Mouse (Mus musculus) midbrain, postnatal 0 days (tissue): ENCODE measurements around the gene Nol11. TPM values are rescaled to one million over a fixed set of nuclear protein-coding genes. Genes with fewer than 3 reads are reported as not detected.
"Not testable (repeated sequence)": the region's sequence is repeated elsewhere in the genome, so short reads cannot be mapped to it uniquely, and the experiment has no call there.

ENCODE experiments used
- ATAC-seq: fragments of 200-750 bp; cut with Nextera tagmentation; 2 replicates; pipeline ENCODE4 v1.8.0; 2017; ENCODE audit warnings: moderate number of reproducible peaks, mild to moderate bottlenecking, moderate TSS enrichment, moderate library complexity; ENCODE audit not compliant: low FRiP score
- DNase-seq: peaks from one replicate; pipeline ENCODE4 v3.0.0-alpha.2; 2015; ENCODE audit warnings: low spot score
- H3K27ac ChIP-seq: fragments of 300-500 bp; sonication (generic); 2 replicates; pipeline ENCODE4 v1.5.1; 2014; ENCODE audit warnings: low read depth, mild to moderate bottlenecking, low read length, mixed read lengths
- H3K27me3 ChIP-seq: fragments of 300-500 bp; sonication (generic); 2 replicates; pipeline ENCODE4 v1.6.1; 2014; ENCODE audit warnings: low read length, control low read depth, mixed read lengths; ENCODE audit not compliant: insufficient read depth
- H3K36me3 ChIP-seq: fragments of 300-500 bp; sonication (generic); 2 replicates; pipeline ENCODE4 v1.6.1; 2014; ENCODE audit warnings: low read length, control low read depth, mixed read lengths; ENCODE audit not compliant: insufficient read depth
- H3K4me1 ChIP-seq: fragments of 300-500 bp; sonication (generic); 2 replicates; pipeline ENCODE4 v1.6.1; 2014; ENCODE audit warnings: mild to moderate bottlenecking, control low read depth, antibody characterized with exemption, low read length, mixed read lengths; ENCODE audit not compliant: insufficient read depth
- H3K4me2 ChIP-seq: fragments of 300-500 bp; sonication (generic); 2 replicates; pipeline ENCODE4 v1.6.1; 2014; ENCODE audit warnings: low read depth, mild to moderate bottlenecking, low read length, mixed read lengths; ENCODE audit not compliant: poor library complexity, severe bottlenecking
- H3K4me3 ChIP-seq: fragments of 300-500 bp; sonication (generic); 2 replicates; pipeline ENCODE4 v1.5.1; 2014; ENCODE audit warnings: low read depth, mild to moderate bottlenecking, low read length, moderate library complexity
- H3K9ac ChIP-seq: fragments of 300-500 bp; sonication (generic); replicated peaks from 2 replicates; pipeline ENCODE4 v1.6.1; 2014; ENCODE audit warnings: mild to moderate bottlenecking, low read length, moderate library complexity, mixed read lengths; ENCODE audit not compliant: poor library complexity, severe bottlenecking
- H3K9me3 ChIP-seq: fragments of 300-500 bp; sonication (generic); 2 replicates; pipeline ENCODE4 v1.6.1; 2016; ENCODE audit warnings: low read length, control low read depth
- CTCF ChIP-seq: IDR thresholded peaks from 2 replicates; pipeline ENCODE4 v1.5.1; 2016; ENCODE audit warnings: antibody characterized with exemption, mild to moderate bottlenecking
- WGBS: fragments of 180-500 bp; shearing (Covaris S2); extraction: QIAGEN DNeasy Blood & Tissue Kit; methylation state at CpG from one replicate; pipeline ENCODE4 v1.1.7; 2014; 5-methylcytosine and 5-hydroxymethylcytosine counted together
- polyA plus RNA-seq: library from polyadenylated mRNA; unstranded; fragments of >200 nt; fragmentation: Nextera tagmentation; extraction: Ambion mirVana; gene quantifications from 2 replicates; pipeline ENCODE4 v1.2.1, GENCODE M21; 2015
- total RNA-seq: library from RNA; depleted of rRNA; stranded (reverse); fragments of >200 nt; gene quantifications from 2 replicates; pipeline ENCODE4 v1.2.3, GENCODE M21; 2014

Nol11 gene
- total and polyA plus RNA-seq, 2 experiments from 2014 or later = 35.6 to 36.9 TPM

GRCm38 (mm10) chr11:107130879-107131748 is 58.1 kb downstream of the Nol11 start:
- no peak for TF ChIP-seq CTCF
- Histone ChIP-seq H3K9me3 (no peaks in the 10 kb centered on the region), H3K27me3 (no peaks in the 10 kb centered on the region), H3K9ac (peak overlapping the region; percentile 99), H3K4me1 (peaks cover 8% of the 10 kb centered on the region), H3K4me2 (peak overlapping the region; percentile 77), H3K4me3 (peak overlapping the region; percentile 90), H3K27ac (peak overlapping the region; percentile 99), H3K36me3 (no peaks in the 10 kb centered on the region)
- ATAC-seq (peak; percentile 70), DNase-seq (peak; percentile 57)
- under 1% methylated on average over 44 of the region's 65 CpGs for WGBS

GRCm38 (mm10) chr11:107130221-107130788 is 58.9 kb downstream of the Nol11 start:
- peak overlapping the region; percentile 77 for H3K4me2 ChIP-seq
- TF ChIP-seq CTCF = no peak
- peaks cover 8% of the 10 kb centered on the region for H3K4me1 ChIP-seq
- no peak for ATAC-seq
- peak overlapping the region; percentile 90 for H3K4me3 ChIP-seq
- H3K36me3 ChIP-seq = no peaks in the 10 kb centered on the region
- no peaks in the 10 kb centered on the region for H3K9me3 ChIP-seq
- peak overlapping the region; percentile 99; the same call in 1 of the 2 replicates for H3K9ac ChIP-seq
- peak overlapping the region; percentile 39; the same call in 1 of the 2 replicates for H3K27ac ChIP-seq
- H3K27me3 ChIP-seq = no peaks in the 10 kb centered on the region
- DNase-seq = no peak
- under 1% methylated on average over 18 of the region's 18 CpGs for WGBS

- Histone ChIP-seq H3K27me3 (no peaks in the 10 kb centered on the region), H3K27ac (no peak overlapping the region), H3K36me3 (no peaks in the 10 kb centered on the region), H3K4me3 (peak overlapping the region; percentile 90), H3K4me2 (peak overlapping the region; percentile 77), H3K9me3 (no peaks in the 10 kb centered on the region), H3K9ac (0 out of 2 replicates have a peak overlapping the region, but pooled peaks have one; percentile 99), H3K4me1 (peaks cover 8% of the 10 kb centered on the region)
- no peak for DNase-seq
- WGBS = 20% methylated on average over 2 of the region's 2 CpGs
- ATAC-seq = no peak
- no peak for TF ChIP-seq CTCF
Measured at GRCm38 (mm10) chr11:107129641-107130040, 59.5 kb downstream of the Nol11 start.

- 91% methylated on average over 1 of the region's 2 CpGs for WGBS
- not testable (repeated sequence) for H3K27ac ChIP-seq, H3K9me3 ChIP-seq, H3K9ac ChIP-seq, H3K4me3 ChIP-seq, DNase-seq, H3K27me3 ChIP-seq, ATAC-seq, H3K36me3 ChIP-seq, H3K4me2 ChIP-seq
- H3K4me1 ChIP-seq = peaks cover 11% of the 10 kb centered on the region
Measured at GRCm38 (mm10) chr11:107126716-107127115, 62.5 kb downstream of the Nol11 start.

GRCm38 (mm10) chr11:107125011-107125410 is 64.2 kb downstream of the Nol11 start:
- no peak overlapping the region for H3K9ac ChIP-seq
- ATAC-seq (no peak), DNase-seq (no peak)
- no peaks in the 10 kb centered on the region for H3K9me3 ChIP-seq
- peaks cover 11% of the 10 kb centered on the region for H3K4me1 ChIP-seq
- no peak for TF ChIP-seq CTCF
- no peak overlapping the region for H3K4me2 ChIP-seq
- H3K27me3 ChIP-seq = no peaks in the 10 kb centered on the region
- no peaks in the 10 kb centered on the region for H3K36me3 ChIP-seq
- WGBS = 77% methylated on average over 4 of the region's 4 CpGs
- no peak overlapping the region for H3K4me3 ChIP-seq
- H3K27ac ChIP-seq = no peak overlapping the region

GRCm38 (mm10) chr11:107124327-107124731 is 64.9 kb downstream of the Nol11 start:
- Histone ChIP-seq H3K4me1 (peaks cover 5% of the 10 kb centered on the region; the same call in 1 of the 2 replicates), H3K27me3 (no peaks in the 10 kb centered on the region), H3K27ac (no peak overlapping the region), H3K4me2 (0 out of 2 replicates have a peak overlapping the region, but pooled peaks have one; percentile 10), H3K4me3 (no peak overlapping the region), H3K9me3 (no peaks in the 10 kb centered on the region), H3K36me3 (no peaks in the 10 kb centered on the region), H3K9ac (no peak overlapping the region)
- WGBS = 31% methylated on average over 7 of the region's 7 CpGs
- ATAC-seq (no peak), DNase-seq (no peak)
- no peak for TF ChIP-seq CTCF
